Mouse (Mus musculus): ENCODE results near the gene Zfp804a. TPM values are rescaled to one million over a fixed set of nuclear protein-coding genes. Genes with fewer than 3 reads are reported as not detected.

Zfp804a gene
- polyA plus RNA-seq, 1 experiment from 2014 or later, result 0.91 TPM

- Histone ChIP-seq H3K9ac (replicated peaks; ENCODE audit: low read length) (no peak overlapping the region), H3K4me1 (ENCODE audit: control insufficient read depth, insufficient read depth, low read length) (no peaks in the 10 kb centered on the region), H3K4me3 (ENCODE audit: low read depth, low read length) (no peak overlapping the region), H3K9me3 (replicated peaks; ENCODE audit: control insufficient read depth, low read length) (no peaks in the 10 kb centered on the region), H3K4me2 (ENCODE audit: low read depth, low read length) (no peak overlapping the region), H3K36me3 (replicated peaks; ENCODE audit: control insufficient read depth, insufficient read depth, low read depth, low read length) (no peaks in the 10 kb centered on the region), H3K27me3 (ENCODE audit: control insufficient read depth, insufficient read depth, low read length) (no peaks in the 10 kb centered on the region), H3K27ac (replicated peaks; ENCODE audit: low read depth, low read length) (no peak overlapping the region)
- ATAC-seq (replicated peaks; ENCODE audit: insufficient number of reproducible peaks, low FRiP score, low TSS enrichment, low read depth), result no peak
- DNase-seq (ENCODE audit: low spot score), result no peak
- WGBS, result 84% methylated on average over 2 of the region's 2 CpGs
Measured at GRCm38 (mm10) chr2:82294932-82295493, 242.0 kb downstream of the Zfp804a start.
